Mouse (Mus musculus) kidney, embryonic 16.5 days (tissue): ENCODE measurements around the gene Ergic3. TPM values are rescaled to one million over a fixed set of nuclear protein-coding genes. Genes with fewer than 3 reads are reported as not detected.
A peak's percentile ranks its signal among the peaks of the same experiment; 100 is the strongest.

Source experiments
- ATAC-seq: fragments of 200-750 bp; cut with Nextera tagmentation; 2 replicates; pipeline ENCODE4 v1.8.0; 2017; ENCODE audit warnings: moderate TSS enrichment; ENCODE audit not compliant: low FRiP score, low TSS enrichment
- H3K27ac ChIP-seq: fragments of 300-500 bp; sonication (generic); 2 replicates; pipeline ENCODE4 v1.5.1; 2014; ENCODE audit warnings: low read length
- H3K27me3 ChIP-seq: fragments of 300-500 bp; sonication (generic); 2 replicates; pipeline ENCODE4 v1.6.1; 2014; ENCODE audit warnings: low read length, control low read depth, mixed read lengths; ENCODE audit not compliant: insufficient read depth
- H3K36me3 ChIP-seq: fragments of 300-500 bp; sonication (generic); 2 replicates; pipeline ENCODE4 v1.6.1; 2014; ENCODE audit warnings: low read length, control low read depth, mixed read lengths; ENCODE audit not compliant: insufficient read depth
- H3K4me1 ChIP-seq: fragments of 300-500 bp; sonication (generic); 2 replicates; pipeline ENCODE4 v1.6.1; 2014; ENCODE audit warnings: low read length, control low read depth, mixed read lengths; ENCODE audit not compliant: insufficient read depth
- H3K4me2 ChIP-seq: fragments of 300-500 bp; sonication (generic); replicated peaks from 2 replicates; pipeline ENCODE4 v1.6.1; 2014; ENCODE audit warnings: low read depth, low read length
- H3K4me3 ChIP-seq: fragments of 300-500 bp; sonication (generic); 2 replicates; pipeline ENCODE4 v1.5.1; 2014; ENCODE audit warnings: mild to moderate bottlenecking, low read length
- H3K9ac ChIP-seq: fragments of 300-500 bp; sonication (generic); replicated peaks from 2 replicates; pipeline ENCODE4 v1.6.1; 2014; ENCODE audit warnings: low read length
- H3K9me3 ChIP-seq: fragments of 300-500 bp; sonication (generic); 2 replicates; pipeline ENCODE4 v1.6.1; 2016; ENCODE audit warnings: low read length, control low read depth
- WGBS: fragments of 180-500 bp; shearing (Covaris S2); extraction: QIAGEN DNeasy Blood & Tissue Kit; methylation state at CpG from one replicate; pipeline ENCODE4 v1.1.7; 2014; 5-methylcytosine and 5-hydroxymethylcytosine counted together
- polyA plus RNA-seq: library from polyadenylated mRNA; unstranded; fragments of >200 nt; fragmentation: Nextera tagmentation; extraction: Ambion mirVana; gene quantifications from 2 replicates; pipeline ENCODE4 v1.2.1, GENCODE M21; 2015

The Ergic3 gene
- polyA plus RNA-seq, 1 experiment from 2014 or later: 302 TPM

DNA sequence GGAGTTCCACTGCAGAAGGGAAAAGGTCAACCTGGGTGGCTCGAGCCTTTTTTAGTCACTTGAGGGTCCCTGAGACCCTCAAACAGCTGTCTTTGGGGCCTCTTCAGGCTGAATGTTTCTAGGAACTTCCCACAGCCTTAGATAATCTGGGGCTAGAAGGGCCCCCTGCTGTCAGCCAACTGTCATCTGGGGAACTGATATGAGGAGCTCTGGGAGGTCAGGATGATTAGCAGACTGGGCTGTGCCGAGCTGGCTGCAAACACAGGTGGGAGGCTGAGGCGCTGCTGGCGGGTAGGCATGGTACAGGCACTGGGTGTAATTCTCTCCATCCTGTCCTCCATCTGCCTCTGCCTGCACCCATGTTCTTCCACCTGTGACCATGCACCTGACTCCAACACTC, 18.8 kb upstream of the Ergic3 start:
- H3K4me2 ChIP-seq: no peak overlapping the region
- no peak overlapping the region for H3K9ac ChIP-seq
- H3K9me3 ChIP-seq: no peaks in the 10 kb centered on the region
- H3K4me1 ChIP-seq: no peaks in the 10 kb centered on the region
- no peak overlapping the region for H3K27ac ChIP-seq
- no peak overlapping the region for H3K4me3 ChIP-seq
- no peaks in the 10 kb centered on the region for H3K27me3 ChIP-seq
- ATAC-seq: no peak
- WGBS: 71% methylated on average over 4 of the region's 4 CpGs
- H3K36me3 ChIP-seq: peaks cover 74% of the 10 kb centered on the region

DNA sequence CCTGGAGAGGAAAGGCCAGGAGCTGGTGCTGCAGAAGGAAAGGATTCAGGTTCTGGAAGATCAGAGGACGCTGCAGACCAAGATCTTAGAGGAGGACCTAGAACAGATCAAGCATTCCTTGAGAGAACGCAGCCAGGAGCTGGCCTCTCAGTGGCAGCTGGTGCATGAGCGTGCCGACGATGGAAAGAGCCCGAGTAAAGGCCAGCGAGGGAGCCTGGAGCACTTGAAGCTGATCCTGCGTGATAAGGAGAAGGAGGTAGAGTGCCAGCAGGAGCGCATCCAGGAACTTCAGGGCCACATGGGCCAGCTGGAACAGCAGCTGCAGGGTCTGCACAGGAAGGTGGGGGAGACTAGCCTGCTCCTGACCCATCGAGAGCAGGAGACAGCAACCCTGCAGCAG, 16.7 kb upstream of the Ergic3 start:
- ATAC-seq: no peak
- H3K4me1 ChIP-seq: no peaks in the 10 kb centered on the region
- H3K9me3 ChIP-seq: no peaks in the 10 kb centered on the region
- no peak overlapping the region for H3K27ac ChIP-seq
- no peak overlapping the region for H3K4me3 ChIP-seq
- H3K36me3 ChIP-seq: peaks cover 72% of the 10 kb centered on the region
- WGBS: 95% methylated on average over 10 of the region's 10 CpGs
- no peak overlapping the region for H3K9ac ChIP-seq
- no peaks in the 10 kb centered on the region for H3K27me3 ChIP-seq
- no peak overlapping the region for H3K4me2 ChIP-seq

DNA sequence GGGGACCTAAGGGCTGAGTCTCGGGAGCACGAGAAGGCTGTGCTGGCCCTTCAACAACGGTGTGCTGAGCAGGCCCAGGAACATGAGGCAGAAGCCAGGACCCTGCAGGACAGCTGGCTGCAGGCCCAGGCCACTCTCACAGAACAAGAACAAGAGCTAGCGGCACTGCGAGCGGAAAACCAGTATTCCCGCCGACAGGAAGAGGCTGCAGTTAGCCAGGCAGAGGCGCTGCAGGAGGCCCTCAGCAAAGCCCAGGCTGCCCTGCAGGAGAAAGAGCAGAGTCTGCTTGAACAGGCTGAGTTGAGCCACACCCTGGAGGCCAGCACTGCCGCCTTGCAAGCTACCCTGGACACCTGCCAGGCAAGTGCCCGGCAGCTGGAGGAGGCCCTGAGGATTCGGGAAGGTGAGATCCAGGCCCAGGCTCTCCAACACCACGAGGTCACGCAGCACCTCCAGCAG, 16.0 kb upstream of the Ergic3 start:
- no peak for ATAC-seq
- Histone ChIP-seq H3K27me3 (no peaks in the 10 kb centered on the region), H3K9ac (no peak overlapping the region), H3K4me2 (no peak overlapping the region), H3K4me1 (no peaks in the 10 kb centered on the region), H3K9me3 (no peaks in the 10 kb centered on the region), H3K27ac (no peak overlapping the region), H3K36me3 (peaks cover 71% of the 10 kb centered on the region), H3K4me3 (no peak overlapping the region)
- WGBS: 87% methylated on average over 14 of the region's 14 CpGs

DNA sequence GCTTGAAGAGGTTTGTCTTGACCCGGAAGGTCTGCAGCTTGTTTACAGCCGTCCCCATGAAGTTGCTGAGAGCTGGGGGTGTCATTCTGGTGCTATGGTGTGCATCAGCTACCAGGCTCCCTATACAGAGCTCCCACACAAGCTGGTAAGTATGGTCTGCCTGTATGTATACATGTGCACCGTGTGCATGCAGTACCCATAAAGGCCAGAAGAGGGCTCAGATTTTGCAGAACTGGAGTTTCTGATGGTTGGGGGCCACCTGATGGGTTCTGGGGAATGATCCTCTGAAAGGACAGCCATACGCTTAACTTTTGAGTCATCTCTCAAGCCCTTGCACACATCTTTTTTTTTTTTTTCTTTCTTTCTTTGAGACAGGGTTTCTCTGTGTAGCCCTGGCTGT, 2.5 kb upstream of the Ergic3 start:
- no peak overlapping the region for H3K27ac ChIP-seq
- peaks cover 5% of the 10 kb centered on the region; the same call in 1 of the 2 replicates for H3K36me3 ChIP-seq
- H3K4me1 ChIP-seq: peaks cover 7% of the 10 kb centered on the region
- H3K9ac ChIP-seq: no peak overlapping the region
- H3K9me3 ChIP-seq: peaks cover 4% of the 10 kb centered on the region; the same call in 1 of the 2 replicates
- WGBS: 92% methylated on average over 4 of the region's 4 CpGs
- no peak overlapping the region for H3K4me3 ChIP-seq
- H3K27me3 ChIP-seq: no peaks in the 10 kb centered on the region
- H3K4me2 ChIP-seq: no peak overlapping the region
- no peak for ATAC-seq

DNA sequence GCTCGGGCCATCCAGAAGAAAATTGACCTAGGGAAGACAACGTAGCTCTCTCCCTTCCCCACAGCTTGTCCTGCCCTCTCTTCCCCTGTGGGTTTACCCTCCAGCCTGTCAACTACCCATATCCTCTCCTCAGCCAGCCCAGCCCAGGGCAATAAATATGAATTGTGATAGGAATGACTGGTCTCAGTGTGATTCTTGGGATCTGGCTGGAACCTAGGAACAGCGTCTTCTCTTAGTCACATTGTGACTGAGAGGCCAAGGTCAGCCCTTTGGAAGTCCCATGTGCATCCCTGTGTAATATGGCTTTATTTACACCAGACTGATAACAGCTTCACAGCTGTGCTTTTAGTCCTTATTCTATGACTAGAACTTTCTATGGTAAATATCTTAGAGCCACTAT, 10.3 kb downstream of the Ergic3 start:
- Histone ChIP-seq H3K4me1 (no peaks in the 10 kb centered on the region), H3K4me3 (no peak overlapping the region), H3K27me3 (no peaks in the 10 kb centered on the region), H3K36me3 (peaks cover 66% of the 10 kb centered on the region), H3K9ac (no peak overlapping the region), H3K4me2 (no peak overlapping the region), H3K9me3 (no peaks in the 10 kb centered on the region), H3K27ac (no peak overlapping the region)
- WGBS: 92% methylated on average over 3 of the region's 3 CpGs
- no peak for ATAC-seq

DNA sequence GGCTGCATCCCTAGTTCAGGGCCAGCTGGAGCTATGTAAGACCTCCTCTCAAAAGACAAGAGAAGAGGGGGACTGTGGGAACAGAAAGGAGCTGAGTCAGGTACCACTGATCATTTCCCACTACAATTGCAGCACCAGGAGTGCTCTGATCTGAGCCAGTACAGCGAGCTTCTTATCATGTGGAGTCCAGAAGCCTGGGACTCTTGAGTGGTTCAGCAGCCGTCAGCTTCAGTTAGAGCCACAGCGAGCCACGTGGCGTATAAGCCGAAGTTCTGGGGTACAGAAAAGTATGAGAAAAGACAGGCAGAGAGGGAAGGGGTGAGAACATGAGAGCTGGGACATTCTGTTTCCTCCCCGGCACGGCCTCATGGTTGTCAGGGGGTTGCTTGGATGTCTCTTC, 13.4 kb downstream of the Ergic3 start:
- no peaks in the 10 kb centered on the region for H3K27me3 ChIP-seq
- H3K36me3 ChIP-seq: peaks cover 35% of the 10 kb centered on the region
- no peak overlapping the region for H3K4me2 ChIP-seq
- H3K9ac ChIP-seq: no peak overlapping the region
- no peak overlapping the region for H3K27ac ChIP-seq
- 86% methylated on average over 8 of the region's 8 CpGs for WGBS
- H3K9me3 ChIP-seq: no peaks in the 10 kb centered on the region
- ATAC-seq: no peak
- H3K4me1 ChIP-seq: no peaks in the 10 kb centered on the region
- H3K4me3 ChIP-seq: no peak overlapping the region

DNA sequence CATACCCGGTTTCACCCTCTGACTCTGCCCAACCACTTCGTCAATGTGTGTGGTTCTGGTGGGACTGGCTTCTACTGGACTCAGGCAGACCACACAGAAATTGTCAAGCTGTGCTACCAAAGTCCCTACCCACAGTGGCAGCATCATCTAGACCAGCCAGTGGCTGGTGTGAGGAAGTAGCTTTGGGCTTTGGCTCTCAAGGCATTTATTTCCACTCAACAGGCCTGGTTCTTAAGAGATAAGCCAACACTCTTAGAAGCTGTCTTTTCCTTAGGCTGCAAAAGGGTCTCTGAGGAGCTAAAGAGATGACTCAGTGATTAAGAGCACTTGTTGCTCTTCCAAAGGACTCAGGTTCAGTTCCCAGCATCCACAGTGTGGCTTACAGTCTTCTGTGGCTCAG, 13.9 kb downstream of the Ergic3 start:
- H3K9me3 ChIP-seq: no peaks in the 10 kb centered on the region
- H3K27ac ChIP-seq: no peak overlapping the region
- no peaks in the 10 kb centered on the region for H3K4me1 ChIP-seq
- no peak for ATAC-seq
- WGBS: 74% methylated on average over 2 of the region's 2 CpGs
- H3K36me3 ChIP-seq: peaks cover 30% of the 10 kb centered on the region
- no peak overlapping the region for H3K4me2 ChIP-seq
- no peak overlapping the region for H3K9ac ChIP-seq
- no peaks in the 10 kb centered on the region for H3K27me3 ChIP-seq
- H3K4me3 ChIP-seq: no peak overlapping the region

DNA sequence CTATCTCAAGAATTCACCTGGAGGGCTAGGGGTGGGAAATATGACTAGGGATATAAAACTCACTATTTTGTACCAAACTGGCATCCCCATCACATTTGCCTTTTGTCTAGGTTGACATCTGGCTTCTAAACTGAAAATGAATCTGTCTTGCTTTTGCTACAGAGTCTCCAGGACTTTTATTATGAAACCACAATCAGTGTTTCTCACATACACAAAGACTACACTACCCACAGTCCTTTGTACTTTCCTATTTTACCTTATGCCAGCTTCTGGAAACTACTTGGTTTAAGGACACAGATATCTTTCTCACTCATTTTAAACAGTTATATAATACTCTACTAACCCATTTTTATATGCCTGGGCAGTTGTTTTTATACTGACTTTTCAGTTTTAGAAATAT, 17.6 kb downstream of the Ergic3 start:
- H3K9ac ChIP-seq: no peak overlapping the region
- H3K4me2 ChIP-seq: no peak overlapping the region
- H3K36me3 ChIP-seq: no peaks in the 10 kb centered on the region
- ATAC-seq: no peak
- no peak overlapping the region for H3K27ac ChIP-seq
- H3K4me3 ChIP-seq: no peak overlapping the region
- H3K4me1 ChIP-seq: no peaks in the 10 kb centered on the region
- no peaks in the 10 kb centered on the region for H3K9me3 ChIP-seq
- H3K27me3 ChIP-seq: no peaks in the 10 kb centered on the region

DNA sequence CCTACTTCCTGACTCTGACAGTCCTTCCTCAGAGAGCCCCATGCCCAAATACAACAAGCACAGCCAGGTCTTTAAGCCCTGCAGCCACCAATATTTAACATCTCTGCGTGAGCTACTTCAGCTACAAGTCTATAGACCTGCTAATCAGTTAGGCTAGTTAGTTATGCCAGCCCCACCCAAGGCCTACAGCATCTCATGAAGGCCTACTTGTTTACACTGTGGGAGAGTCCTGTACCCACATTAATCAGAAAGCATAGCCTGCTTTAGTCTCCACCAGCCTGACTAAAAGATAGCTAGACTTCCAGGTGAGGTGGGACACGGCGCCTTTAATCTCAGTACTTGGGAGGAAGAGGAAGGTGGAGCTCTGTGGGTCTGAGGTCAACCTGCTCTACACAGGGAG, 31.5 kb downstream of the Ergic3 start:
- Histone ChIP-seq H3K27ac (no peak overlapping the region), H3K4me1 (no peaks in the 10 kb centered on the region), H3K36me3 (no peaks in the 10 kb centered on the region), H3K4me3 (no peak overlapping the region), H3K4me2 (no peak overlapping the region), H3K27me3 (no peaks in the 10 kb centered on the region), H3K9me3 (no peaks in the 10 kb centered on the region), H3K9ac (no peak overlapping the region)
- ATAC-seq: no peak
- WGBS: 83% methylated on average over 3 of the region's 3 CpGs

DNA sequence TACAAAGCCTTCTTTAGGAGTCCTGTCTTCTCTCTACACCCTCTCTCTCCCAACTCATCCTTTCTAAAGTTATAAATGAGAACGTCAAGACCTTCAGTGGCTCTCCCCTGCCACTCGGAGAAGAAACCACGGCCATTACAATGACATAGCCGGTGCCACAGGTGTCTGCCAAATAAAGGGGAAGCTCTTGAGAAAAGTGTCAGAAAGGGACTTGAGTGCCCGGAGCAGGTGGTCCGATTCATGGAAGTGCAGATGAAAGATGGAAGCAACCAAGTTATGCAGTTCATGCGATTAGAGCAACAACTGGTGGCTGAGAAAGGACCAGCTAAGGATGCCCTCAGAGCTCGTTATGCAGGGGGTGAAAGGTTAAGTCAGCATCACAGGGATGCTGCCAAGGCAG, 35.1 kb downstream of the Ergic3 start:
- Histone ChIP-seq H3K4me3 (no peak overlapping the region), H3K36me3 (no peaks in the 10 kb centered on the region), H3K27ac (no peak overlapping the region), H3K9ac (no peak overlapping the region), H3K4me1 (no peaks in the 10 kb centered on the region), H3K4me2 (no peak overlapping the region), H3K9me3 (no peaks in the 10 kb centered on the region), H3K27me3 (no peaks in the 10 kb centered on the region)
- ATAC-seq: no peak
- WGBS: 81% methylated on average over 8 of the region's 8 CpGs

DNA sequence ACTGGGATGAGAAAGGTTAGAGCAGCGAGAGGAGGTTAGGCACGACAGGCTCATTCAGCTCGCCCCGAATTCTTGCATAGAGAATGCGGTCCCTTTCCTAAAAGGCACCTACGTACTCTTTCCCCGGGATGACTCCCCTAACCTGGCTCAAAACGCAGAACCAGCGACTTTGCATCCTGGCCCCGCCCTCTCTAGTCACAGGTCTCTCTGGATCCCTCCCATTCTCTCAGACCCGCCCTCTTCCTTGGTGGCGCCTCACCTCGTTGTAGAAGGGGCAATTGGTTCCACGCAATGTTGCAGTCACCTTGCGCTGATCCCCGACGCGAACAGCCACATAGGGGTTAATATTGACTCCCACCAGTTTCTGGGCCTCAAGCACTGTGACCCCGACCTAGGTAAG, 40.1 kb downstream of the Ergic3 start:
- Histone ChIP-seq H3K27me3 (no peaks in the 10 kb centered on the region), H3K9ac (no peak overlapping the region), H3K4me3 (peak overlapping the region; percentile 23), H3K4me2 (peak overlapping the region; percentile 50), H3K27ac (no peak overlapping the region), H3K9me3 (no peaks in the 10 kb centered on the region), H3K4me1 (no peaks in the 10 kb centered on the region), H3K36me3 (no peaks in the 10 kb centered on the region)
- WGBS: 4% methylated on average over 19 of the region's 19 CpGs
- peak; percentile 54; the same call in 1 of the 2 replicates for ATAC-seq
